Mouse (Mus musculus): ENCODE results near the gene Phf21b. TPM values are rescaled to one million over a fixed set of nuclear protein-coding genes. Genes with fewer than 3 reads are reported as not detected.

The Phf21b gene
- total RNA-seq, 2 experiments from 2014 or later = 4.7 to 6.8 TPM

DNA sequence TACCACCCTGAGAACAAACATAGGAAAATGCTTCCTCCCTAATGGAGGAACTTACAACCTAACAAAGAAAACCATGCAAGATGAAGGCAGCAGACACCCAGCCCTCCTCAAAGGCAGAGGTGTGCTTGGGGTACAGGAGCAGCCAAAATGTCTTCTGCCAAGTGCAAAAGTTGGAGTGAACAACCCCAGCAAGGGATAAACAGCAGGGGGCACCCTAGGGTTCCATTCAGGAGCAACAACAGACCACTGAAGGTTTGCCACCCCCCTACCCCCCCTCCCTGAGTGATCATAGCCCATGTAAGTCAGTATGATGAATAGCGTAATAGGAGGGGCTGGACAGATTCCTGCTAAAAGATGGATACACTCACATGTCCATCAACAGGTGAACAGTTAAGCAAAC lies 5.5 kb downstream of the Phf21b start:
- no peak for DNase-seq (ENCODE audit: low spot score in 2 of 2)

DNA sequence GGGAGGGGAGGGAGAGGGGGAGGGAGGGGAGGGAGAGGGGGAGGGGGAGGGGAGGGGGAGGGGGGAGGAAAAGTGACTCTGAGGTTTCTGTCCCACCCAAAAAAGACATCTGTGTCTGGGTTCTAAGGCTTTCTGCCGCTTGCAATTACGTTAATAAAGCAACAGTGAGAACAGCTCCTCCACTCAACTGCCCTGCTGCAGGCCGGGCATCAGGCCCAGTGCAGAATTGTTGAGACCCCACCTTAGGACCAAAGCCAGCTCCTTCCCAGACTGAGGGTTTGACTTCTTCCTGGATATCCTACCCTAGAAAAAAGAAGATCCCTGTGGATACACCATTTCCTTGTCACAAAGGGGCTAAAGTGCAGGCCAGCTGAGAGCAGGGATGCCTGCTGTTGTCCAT lies 9.6 kb downstream of the Phf21b start:
- DNase-seq (ENCODE audit: low spot score in 2 of 2) = no peak

DNA sequence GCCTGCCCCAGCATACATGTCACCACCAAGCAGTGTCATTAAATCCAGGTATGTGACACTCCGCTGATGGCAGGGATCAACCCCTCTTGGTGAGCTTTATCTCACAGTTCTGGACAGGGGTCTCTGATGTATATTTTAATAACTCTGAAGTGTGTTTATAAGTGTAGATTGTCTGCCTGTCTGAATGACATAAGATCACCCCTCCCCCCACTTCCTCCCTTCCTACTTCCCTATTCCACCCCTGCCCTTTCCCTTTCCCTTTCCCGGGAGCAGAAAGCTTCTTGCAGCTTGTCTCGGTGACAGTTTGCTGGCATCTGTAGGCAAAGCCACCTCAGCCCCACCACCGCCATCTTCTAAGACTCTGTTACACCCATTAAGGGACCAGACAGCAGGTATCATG lies 11.0 kb downstream of the Phf21b start:
- no peak for DNase-seq (ENCODE audit: low spot score in 2 of 2)

DNA sequence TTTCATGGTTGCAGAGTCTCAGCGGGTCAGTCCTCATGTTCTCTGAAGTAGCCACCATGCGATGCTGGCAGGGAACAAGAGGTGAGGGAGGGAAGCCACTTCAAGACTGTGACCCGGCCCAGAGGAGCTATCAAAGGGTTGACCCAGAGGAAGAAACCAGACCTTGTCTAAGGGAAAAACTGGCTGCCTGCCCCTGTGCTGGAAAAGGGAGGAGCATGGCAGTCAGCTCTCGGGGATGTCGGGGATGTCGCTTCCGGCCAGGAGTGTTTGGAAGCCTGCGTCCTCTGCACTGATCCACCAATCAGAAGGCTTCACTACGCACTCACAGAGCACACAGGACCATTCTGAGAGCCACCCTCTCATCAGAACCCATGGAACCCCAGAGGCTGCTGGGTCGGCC lies 12.8 kb downstream of the Phf21b start:
- DNase-seq (ENCODE audit: low spot score in 2 of 2) = no peak

DNA sequence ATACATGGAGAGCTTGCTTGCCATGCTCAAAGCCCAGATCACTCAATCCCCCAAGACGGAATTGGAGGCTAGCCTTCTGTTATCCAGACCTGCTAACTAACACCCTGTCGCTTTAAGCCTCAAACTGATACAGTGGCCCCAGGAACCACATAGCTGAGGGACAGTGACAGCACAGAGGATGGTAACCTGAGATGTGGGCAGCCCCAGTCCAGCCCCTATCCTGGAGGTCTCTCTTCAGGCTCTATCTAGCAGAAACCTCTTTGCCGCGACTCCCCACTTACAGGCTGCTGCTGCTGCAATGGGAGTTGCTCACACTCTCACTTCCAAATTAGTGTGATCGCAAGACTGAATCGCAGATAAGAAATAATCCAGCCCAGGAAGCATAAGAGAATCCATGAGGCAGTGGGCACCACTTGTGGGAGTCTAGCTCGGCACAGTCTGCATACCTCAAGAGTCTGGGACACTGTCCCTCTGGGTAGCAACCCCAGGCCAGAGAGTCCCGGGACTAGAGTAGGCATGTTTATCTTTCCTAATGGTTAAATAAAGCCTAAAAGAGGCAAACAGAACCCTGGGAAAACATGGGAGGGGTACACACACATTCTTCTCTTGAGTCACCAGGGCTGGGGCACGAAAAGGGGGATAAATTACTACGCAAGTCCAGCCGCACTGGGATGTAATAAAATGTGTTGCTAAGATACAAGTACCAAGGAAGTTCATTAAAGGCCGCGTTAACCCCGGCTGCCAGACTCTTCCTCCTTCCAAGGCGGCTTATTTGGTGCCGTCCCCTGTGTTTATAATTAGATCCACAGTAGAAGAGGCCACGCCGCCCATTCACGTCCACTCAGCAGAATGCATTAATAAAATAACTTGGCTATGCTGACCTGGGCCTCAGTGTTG lies 13.7 kb downstream of the Phf21b start:
- no peak for DNase-seq (ENCODE audit: low spot score in 2 of 2)

DNA sequence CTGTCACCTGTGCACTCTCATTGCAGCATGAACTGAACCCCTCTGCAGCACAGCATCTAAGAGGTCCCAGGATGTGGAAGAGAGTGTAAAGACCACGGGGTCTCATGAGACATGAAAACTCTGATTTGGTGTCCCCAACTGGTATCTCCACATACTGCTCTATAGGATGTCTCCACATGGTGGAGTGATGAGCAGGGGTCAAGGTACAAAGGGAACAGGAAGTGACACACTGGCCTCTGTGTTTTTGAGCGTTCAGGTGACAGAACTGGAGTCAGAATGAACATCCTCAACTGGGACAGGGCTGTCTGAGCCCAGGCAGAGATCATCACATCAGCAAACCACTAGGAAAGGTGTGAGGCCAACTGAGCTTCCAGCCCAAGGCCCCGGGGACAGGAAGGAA lies 15.3 kb downstream of the Phf21b start:
- no peak for DNase-seq (ENCODE audit: low spot score in 2 of 2)

DNA sequence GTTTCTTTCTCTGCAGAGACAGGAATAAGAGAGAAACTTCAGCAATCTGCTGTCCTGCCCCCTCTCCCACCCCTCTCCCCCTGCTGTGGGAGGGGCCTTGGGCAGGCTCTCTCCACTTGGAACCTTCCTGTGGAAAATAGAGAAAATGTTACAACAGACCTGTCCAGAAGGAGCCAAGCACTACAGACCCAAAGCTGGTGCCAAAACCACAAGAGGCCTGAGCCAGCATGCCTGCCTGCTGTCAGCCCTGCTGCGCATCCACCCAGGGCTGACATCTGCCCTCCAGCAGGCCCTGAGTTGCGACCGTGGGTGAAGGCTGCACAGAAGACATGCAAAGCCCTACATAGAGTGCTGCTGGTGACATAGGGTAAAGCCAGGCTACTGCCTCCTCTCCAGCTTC lies 16.3 kb downstream of the Phf21b start:
- DNase-seq (ENCODE audit: low spot score in 2 of 2) = no peak

DNA sequence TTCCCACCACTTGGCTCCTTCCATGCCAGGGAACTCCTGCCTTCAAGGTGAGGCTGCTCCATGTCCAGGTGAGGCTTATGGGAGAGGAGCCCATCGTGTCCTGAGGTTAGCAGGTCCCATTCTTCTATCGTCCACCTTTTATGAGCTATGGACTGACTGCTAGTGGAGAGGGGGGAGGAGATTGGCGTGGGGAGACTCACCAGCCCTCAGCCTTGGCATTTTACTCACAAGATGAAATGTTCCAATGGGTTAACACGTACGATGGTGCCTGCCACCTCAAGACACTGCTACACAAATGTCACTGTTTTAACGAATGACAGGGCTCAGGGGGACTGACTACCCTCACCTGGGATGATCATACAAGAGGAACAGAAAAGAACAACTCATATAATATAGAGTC lies 18.0 kb downstream of the Phf21b start:
- DNase-seq (ENCODE audit: low spot score in 2 of 2) = no peak

DNA sequence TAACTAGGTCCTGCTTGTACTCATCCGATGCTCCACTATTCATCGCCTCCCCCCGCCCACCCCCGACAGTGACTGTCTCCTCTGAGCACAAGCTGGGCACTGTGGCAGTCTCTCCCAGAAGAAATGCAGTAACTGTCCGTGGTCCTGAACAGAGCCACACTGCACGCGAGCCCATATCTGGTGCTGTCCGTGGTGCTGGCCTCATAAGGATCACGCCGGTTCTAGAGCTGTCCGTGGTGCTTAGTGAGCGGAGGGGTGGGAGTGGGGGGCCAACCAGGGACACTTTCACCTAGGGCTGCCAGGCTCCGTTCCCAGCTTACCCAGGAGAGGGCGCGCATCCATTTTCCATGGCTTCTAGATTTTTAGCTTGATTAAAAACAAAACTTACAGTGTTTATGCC lies 26.4 kb downstream of the Phf21b start:
- DNase-seq (ENCODE audit: low spot score in 2 of 2) = peak; percentile 80 to 89

DNA sequence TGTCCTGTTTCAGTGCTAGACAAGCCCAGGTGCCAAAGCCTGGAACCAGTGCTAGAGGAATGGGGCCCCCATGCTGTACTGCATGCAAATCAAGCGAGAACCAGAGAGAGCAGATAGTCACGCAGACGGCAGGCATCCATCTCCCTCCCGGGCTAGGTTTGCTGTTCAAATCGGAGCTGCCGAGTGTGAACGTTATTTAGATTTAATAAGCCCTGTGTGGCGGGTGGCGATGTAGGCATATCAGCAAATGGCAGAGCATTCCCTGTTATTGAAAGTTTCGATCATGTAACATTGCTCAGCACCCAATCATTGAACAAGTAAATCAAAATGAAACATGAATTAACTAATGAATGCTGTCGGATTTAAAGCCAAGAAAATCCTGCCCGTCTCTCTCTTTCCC lies 27.2 kb downstream of the Phf21b start:
- DNase-seq (ENCODE audit: low spot score in 2 of 2) = no peak

DNA sequence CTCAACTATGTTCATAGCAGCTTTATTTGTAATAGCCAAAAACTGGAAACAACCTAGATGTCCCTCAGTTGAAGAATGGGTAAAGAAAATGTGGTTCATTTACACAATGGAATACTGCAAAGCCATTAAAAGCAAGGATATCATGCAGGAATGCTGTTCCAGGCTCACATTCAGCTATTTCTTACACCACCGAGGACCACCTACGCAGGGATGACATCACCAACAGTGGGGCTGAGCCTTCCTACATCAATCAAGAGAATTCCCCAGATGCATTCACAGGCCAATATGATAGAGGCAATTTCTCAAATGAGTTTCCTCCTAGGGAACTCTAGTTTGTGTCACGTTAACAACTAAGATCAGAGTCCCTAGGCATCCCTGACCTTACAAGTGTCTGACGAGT lies 32.8 kb downstream of the Phf21b start:
- DNase-seq (ENCODE audit: low spot score in 2 of 2) = no peak

DNA sequence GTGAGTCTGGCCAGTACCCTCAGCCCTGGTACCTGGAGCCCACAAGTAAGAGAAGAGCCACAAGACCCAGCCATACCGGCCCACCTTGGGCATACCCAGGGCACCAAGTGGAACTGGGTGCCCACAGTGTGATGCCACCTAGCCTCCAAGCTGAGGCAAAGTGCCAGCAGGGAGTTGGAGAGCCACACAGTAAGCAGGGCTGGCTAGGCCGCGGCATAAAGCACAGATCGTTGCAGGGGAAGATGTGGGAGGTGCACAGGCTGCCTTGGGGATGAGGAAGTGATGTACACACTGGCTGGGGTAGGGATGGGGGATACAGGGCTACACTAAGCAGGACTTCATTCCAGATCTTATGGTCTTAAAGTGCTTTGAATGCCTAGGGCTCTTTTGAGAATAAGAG lies 35.0 kb downstream of the Phf21b start:
- no peak for DNase-seq (ENCODE audit: low spot score in 2 of 2)

DNA sequence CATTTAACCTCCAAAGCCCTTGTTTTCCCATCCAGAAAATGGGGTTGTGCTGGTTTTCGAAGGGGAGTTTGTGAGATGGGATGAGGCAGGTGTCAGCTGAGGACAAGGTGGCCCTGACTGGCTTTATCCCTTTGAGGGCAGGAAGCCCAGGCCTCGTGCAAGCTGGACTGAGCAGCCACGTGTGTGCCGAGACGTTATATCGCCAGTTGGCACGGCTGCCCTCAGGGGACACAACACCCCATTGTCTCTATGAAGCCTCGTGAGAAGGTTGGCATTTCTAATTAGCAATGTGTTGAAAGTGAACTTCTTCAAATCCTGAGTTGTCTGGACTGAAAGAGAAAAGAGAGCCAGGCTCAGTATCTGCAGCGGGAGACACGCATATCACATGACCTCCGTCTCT lies 37.6 kb downstream of the Phf21b start:
- DNase-seq (ENCODE audit: low spot score in 2 of 2) = no peak

DNA sequence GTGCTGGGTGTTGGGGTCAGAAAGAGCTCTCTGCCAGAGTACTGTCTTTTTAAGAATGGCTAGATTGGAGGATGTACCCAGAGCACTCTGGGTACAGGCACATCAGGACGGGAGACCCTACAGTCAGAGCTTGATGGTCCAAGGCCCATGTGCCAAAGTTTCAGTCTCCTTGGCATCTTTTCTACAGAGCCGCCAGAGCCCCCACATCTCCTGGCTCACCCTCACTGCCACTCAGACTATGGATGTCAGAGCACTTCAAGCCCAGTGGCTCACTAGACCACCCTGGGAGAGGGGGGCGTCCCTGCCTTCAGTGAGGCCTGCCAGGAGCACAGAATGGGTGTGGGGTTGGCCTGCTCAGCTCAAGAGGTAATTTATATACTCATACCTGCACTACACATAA lies 38.3 kb downstream of the Phf21b start:
- DNase-seq (ENCODE audit: low spot score in 2 of 2) = no peak

DNA sequence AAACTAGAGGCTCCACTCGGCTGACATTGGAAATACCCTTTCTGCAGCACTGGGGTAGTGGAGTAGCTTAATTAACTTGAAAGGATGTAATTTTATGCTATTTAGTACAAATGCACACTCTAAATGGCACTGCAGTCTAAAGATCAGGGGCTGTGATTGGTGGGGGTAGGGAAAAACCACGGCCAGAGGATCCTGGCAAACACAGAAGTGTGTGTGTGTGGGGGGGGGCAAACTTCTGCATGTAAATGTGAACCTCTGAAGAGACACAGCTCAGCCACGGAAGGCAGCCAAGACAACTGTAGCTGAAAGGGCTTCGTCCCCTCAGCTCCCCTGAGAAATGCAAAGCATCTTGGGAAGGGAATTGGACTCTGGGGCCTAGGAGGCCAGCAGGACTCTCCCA lies 40.7 kb downstream of the Phf21b start:
- no peak for DNase-seq (ENCODE audit: low spot score in 2 of 2)

DNA sequence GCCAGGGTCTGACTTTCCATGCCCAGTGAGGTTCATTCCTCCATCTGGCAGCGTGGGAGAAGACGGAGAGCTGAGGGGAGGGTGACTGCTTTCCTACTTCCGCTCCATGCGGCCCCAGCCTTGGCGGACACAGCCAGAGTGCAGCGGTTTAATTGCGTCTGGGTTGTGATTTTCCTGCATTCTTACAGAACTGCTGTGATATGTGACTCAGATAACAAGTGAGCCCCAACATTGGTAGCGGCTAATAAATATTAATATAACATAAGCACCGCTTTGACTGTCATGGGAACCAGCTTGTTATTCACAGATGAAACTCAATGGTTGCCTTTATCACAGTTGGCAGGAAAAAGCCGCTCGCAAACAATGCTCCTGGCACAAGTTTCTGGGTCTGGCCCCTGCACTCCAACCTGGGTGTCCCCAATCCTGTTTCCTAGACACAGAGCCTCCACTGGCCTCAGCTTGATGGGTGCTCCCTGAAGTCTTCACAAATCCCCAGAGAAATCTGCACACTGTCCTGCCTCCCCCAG lies 43.0 kb downstream of the Phf21b start:
- no peak for DNase-seq (ENCODE audit: low spot score in 2 of 2)

DNA sequence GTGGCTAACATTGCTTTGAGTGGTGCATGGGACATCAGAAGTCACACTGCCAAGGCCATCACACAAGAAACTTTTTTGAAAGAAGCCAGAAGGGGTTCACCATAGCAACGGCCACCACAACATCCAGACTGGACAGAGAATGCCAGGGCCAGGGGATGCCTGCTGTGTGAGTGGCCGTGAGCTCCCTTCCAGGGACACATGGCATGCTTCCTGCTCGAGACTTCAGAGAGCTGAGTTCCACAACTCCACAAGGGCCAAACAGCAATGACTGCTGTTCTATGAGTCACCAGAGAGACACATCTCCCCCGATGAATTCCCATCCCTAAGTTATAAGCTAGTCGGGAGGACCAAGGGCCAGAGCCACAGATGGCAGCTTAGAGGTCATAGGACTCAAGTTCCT lies 44.7 kb downstream of the Phf21b start:
- DNase-seq (ENCODE audit: low spot score in 2 of 2) = no peak

DNA sequence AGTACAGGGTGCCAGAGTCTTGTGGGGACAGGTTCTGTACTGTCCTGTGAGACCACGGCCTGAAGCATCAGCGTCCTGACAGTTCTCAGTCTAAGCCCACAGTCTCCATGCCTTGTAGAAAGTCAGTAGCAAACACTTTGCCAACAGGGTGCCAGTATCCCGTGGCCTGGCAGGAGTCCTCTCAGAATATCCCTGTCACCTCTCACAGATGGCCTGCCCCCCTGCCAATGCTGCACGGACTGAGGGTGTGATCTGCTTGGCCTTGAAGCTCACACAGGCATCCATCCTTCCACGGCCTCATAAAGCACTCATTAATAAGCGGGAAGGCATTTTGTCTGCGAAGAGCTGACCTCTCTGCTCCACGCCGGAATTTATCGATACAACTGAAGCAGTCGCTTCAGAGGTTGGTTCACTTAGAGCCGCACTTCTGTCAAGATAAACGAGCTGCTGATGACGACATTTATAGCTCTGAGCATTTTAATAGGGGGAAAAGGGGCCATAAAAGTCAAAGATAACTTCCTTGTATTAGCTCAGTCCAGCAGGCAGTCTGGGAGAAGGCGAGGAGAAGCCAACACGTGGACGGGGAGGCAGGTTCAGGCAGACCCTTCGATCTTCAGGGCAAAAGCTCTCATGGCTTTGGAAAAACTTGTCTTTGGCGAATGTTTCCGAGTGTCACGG lies 46.4 kb downstream of the Phf21b start:
- no peak for DNase-seq (ENCODE audit: low spot score in 2 of 2)

DNA sequence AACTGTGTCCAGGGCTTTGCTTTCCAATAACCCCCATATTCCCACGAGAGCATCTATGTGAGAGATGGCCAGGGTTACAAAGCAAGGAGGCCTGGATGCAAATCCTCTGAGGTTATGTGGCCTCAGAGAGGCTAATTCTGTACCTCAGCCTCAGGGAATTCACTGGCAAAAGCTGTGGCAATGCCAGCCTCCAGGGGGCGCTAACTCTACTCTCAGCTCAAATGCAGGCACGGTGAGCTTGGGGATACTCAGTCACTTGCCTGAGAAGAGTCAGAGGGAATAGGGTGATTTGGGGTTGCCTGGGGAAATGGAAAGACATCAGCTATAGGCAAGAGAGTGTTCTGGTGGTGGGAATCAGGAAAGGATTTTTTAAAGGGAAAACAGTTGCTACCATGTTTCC lies 52.2 kb downstream of the Phf21b start:
- DNase-seq (ENCODE audit: low spot score in 2 of 2) = peak in 1 of 2 experiments; percentile 46

DNA sequence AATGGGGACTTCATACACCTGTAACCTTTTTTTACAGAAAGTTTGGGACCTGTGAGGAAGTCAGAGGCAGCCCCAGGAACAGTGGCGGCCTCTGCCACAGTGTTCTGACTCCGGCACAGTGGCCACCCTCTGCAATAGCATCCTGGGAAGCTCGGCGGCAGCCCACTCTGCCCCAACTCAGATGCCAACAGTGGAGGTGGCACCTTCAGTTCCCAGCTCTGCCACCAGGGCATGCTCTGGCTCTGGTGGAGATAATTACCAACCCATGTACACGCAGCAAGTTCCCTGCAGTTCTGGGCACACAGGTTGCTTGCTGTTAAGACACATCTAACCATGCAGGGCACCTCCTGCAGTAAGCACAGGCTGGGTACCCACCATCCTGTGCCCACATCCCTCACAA lies 55.7 kb downstream of the Phf21b start:
- DNase-seq (ENCODE audit: low spot score in 2 of 2) = no peak

DNA sequence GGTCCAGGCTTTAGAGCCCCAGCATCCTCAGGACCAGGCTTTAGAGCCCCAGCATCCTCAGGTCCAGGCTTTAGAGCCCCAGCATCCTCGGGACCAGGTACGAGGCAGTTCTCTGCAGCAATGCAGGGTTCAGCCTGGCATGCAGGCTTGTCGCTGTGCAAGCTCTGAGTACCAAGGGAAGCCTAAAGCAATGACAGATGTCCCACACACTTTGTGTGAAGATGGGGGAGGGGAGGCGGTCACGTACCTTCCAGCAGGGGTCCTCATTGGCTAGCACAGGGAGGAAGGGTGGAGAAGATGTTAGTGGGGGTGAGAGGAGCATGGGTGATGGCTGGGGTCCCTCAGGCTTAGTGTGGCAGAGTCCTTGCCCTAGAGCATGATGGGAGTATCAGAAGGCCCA lies 62.2 kb downstream of the Phf21b start:
- DNase-seq (ENCODE audit: low spot score in 2 of 2) = no peak

DNA sequence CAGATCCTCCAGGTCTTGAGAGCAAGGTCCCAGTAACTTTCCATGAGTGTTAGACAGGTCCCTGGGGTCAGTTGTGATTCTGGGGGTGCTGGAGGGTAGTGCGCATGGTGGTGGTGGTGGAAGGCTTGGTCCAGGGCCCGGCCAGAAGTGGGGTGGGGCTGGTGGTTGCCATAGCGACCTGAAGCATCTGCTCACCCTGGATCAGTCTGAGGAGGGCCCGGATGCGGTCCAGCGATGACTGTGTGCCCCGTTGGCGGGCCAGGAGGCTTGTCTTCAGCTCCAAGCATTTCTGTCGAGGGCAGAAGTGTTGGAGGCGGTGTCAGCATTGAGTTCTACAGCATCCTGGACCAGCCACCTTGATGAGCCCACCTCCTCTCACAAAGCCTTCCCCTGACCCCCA lies 68.7 kb downstream of the Phf21b start:
- no peak for DNase-seq (ENCODE audit: low spot score in 2 of 2)

DNA sequence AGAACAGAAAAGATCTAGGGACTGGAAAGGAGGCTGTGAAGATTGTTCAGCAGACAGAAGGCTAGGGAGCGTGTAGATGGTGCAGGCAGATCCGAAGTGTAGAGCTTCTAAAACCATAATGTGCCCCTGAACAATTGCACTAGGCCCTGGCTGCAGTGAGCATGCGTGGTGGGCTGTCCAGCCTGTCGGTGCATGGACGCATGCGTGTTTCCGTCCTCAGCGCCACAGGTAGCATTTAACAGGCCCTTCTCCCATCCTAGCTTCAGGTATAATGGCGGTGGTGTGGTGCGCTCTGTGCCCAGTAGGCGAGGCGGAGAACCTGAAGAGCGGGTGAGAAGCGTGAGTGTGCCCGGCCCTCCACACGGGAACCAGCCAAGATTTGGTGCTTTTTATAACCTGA lies 71.0 kb downstream of the Phf21b start:
- DNase-seq (ENCODE audit: low spot score in 2 of 2) = no peak
